Mouse (Mus musculus): ENCODE results near the gene Ttc39b. TPM values are rescaled to one million over a fixed set of nuclear protein-coding genes. Genes with fewer than 3 reads are reported as not detected.

Ttc39b gene
- polyA plus RNA-seq, 1 experiment from 2014 or later: 2.6 TPM

GRCm38 (mm10) chr4:83182178-83183068 lies 141.6 kb downstream of the Ttc39b start:
- H3K9ac ChIP-seq (ENCODE audit: low read length): no peak overlapping the region
- no peak overlapping the region for H3K4me2 ChIP-seq (ENCODE audit: low read depth)
- DNase-seq (ENCODE audit: low spot score): no peak
- H3K4me1 ChIP-seq (ENCODE audit: control insufficient read depth, insufficient read depth, low read length): no peaks in the 10 kb centered on the region
- no peaks in the 10 kb centered on the region for H3K9me3 ChIP-seq (ENCODE audit: control insufficient read depth, low read length)
- no peak overlapping the region for H3K27ac ChIP-seq (ENCODE audit: low read depth, low read length)
- no peaks in the 10 kb centered on the region for H3K36me3 ChIP-seq (ENCODE audit: control insufficient read depth, insufficient read depth, low read length)
- ATAC-seq (ENCODE audit: insufficient read depth, low FRiP score, low TSS enrichment): no peak
- no peaks in the 10 kb centered on the region for H3K27me3 ChIP-seq (ENCODE audit: control insufficient read depth, insufficient read depth, low read length)
- H3K4me3 ChIP-seq (ENCODE audit: low read depth, low read length): no peak overlapping the region
- WGBS: 78% methylated on average over 8 of the region's 8 CpGs

GRCm38 (mm10) chr4:83177471-83177870 lies 146.6 kb downstream of the Ttc39b start:
- no peak overlapping the region for H3K4me2 ChIP-seq (ENCODE audit: low read depth)
- no peak overlapping the region for H3K4me3 ChIP-seq (ENCODE audit: low read depth, low read length)
- H3K9me3 ChIP-seq (ENCODE audit: control insufficient read depth, low read length): no peaks in the 10 kb centered on the region
- H3K27ac ChIP-seq (ENCODE audit: low read depth, low read length): no peak overlapping the region
- no peaks in the 10 kb centered on the region for H3K27me3 ChIP-seq (ENCODE audit: control insufficient read depth, insufficient read depth, low read length)
- 98% methylated on average over 2 of the region's 2 CpGs for WGBS
- no peak overlapping the region for H3K9ac ChIP-seq (ENCODE audit: low read length)
- H3K36me3 ChIP-seq (ENCODE audit: control insufficient read depth, insufficient read depth, low read length): no peaks in the 10 kb centered on the region
- DNase-seq (ENCODE audit: low spot score) (no peak), ATAC-seq (ENCODE audit: insufficient read depth, low FRiP score, low TSS enrichment) (no peak)
- H3K4me1 ChIP-seq (ENCODE audit: control insufficient read depth, insufficient read depth, low read length): no peaks in the 10 kb centered on the region

- Histone ChIP-seq H3K4me2 (ENCODE audit: low read depth) (no peak overlapping the region), H3K9me3 (ENCODE audit: control insufficient read depth, low read length) (no peaks in the 10 kb centered on the region), H3K27me3 (ENCODE audit: control insufficient read depth, insufficient read depth, low read length) (no peaks in the 10 kb centered on the region), H3K9ac (ENCODE audit: low read length) (no peak overlapping the region), H3K4me3 (ENCODE audit: low read depth, low read length) (no peak overlapping the region), H3K4me1 (ENCODE audit: control insufficient read depth, insufficient read depth, low read length) (no peaks in the 10 kb centered on the region), H3K36me3 (ENCODE audit: control insufficient read depth, insufficient read depth, low read length) (no peaks in the 10 kb centered on the region), H3K27ac (ENCODE audit: low read depth, low read length) (no peak overlapping the region)
- ATAC-seq (ENCODE audit: insufficient read depth, low FRiP score, low TSS enrichment) (no peak), DNase-seq (ENCODE audit: low spot score) (no peak)
- whole genome bisulfite sequencing: 84% methylated on average over 8 of the region's 8 CpGs
These were observed 149.1 kb downstream of the Ttc39b start for GRCm38 (mm10) chr4:83174946-83175345.

GRCm38 (mm10) chr4:83172278-83172677 lies 151.8 kb downstream of the Ttc39b start:
- Histone ChIP-seq H3K9ac (ENCODE audit: low read length) (no peak overlapping the region), H3K27me3 (ENCODE audit: control insufficient read depth, insufficient read depth, low read length) (no peaks in the 10 kb centered on the region), H3K4me2 (ENCODE audit: low read depth) (no peak overlapping the region), H3K27ac (ENCODE audit: low read depth, low read length) (no peak overlapping the region), H3K36me3 (ENCODE audit: control insufficient read depth, insufficient read depth, low read length) (no peaks in the 10 kb centered on the region), H3K9me3 (ENCODE audit: control insufficient read depth, low read length) (no peaks in the 10 kb centered on the region), H3K4me1 (ENCODE audit: control insufficient read depth, insufficient read depth, low read length) (no peaks in the 10 kb centered on the region), H3K4me3 (ENCODE audit: low read depth, low read length) (no peak overlapping the region)
- WGBS: 60% methylated on average over 3 of the region's 3 CpGs
- ATAC-seq (ENCODE audit: insufficient read depth, low FRiP score, low TSS enrichment) (no peak), DNase-seq (ENCODE audit: low spot score) (no peak)

GRCm38 (mm10) chr4:83170741-83171140 lies 153.3 kb downstream of the Ttc39b start:
- DNase-seq (ENCODE audit: low spot score) (peak; percentile 18), ATAC-seq (ENCODE audit: insufficient read depth, low FRiP score, low TSS enrichment) (no peak)
- Histone ChIP-seq H3K36me3 (ENCODE audit: control insufficient read depth, insufficient read depth, low read length) (no peaks in the 10 kb centered on the region), H3K9me3 (ENCODE audit: control insufficient read depth, low read length) (no peaks in the 10 kb centered on the region), H3K4me2 (ENCODE audit: low read depth) (no peak overlapping the region), H3K4me1 (ENCODE audit: control insufficient read depth, insufficient read depth, low read length) (no peaks in the 10 kb centered on the region), H3K9ac (ENCODE audit: low read length) (no peak overlapping the region), H3K4me3 (ENCODE audit: low read depth, low read length) (no peak overlapping the region), H3K27me3 (ENCODE audit: control insufficient read depth, insufficient read depth, low read length) (no peaks in the 10 kb centered on the region), H3K27ac (ENCODE audit: low read depth, low read length) (no peak overlapping the region)
- WGBS: 44% methylated on average over 9 of the region's 9 CpGs

Other genes starting within 250 kb of the Ttc39b start
- gene Snapc3, start 93.5 kb upstream of the Ttc39b start, polyA plus RNA-seq (2014; fragmentation: Nextera tagmentation; extraction: Ambion mirVana): 77.8 and 78.4 TPM in 2 replicates
- 348 and 360 TPM in 2 replicates for gene Psip1, start 162.2 kb upstream of the Ttc39b start, polyA plus RNA-seq (2014; fragmentation: Nextera tagmentation; extraction: Ambion mirVana)
- 3.9 and 4.0 TPM in 2 replicates for gene Ccdc171, start 201.3 kb upstream of the Ttc39b start, polyA plus RNA-seq (2014; fragmentation: Nextera tagmentation; extraction: Ambion mirVana)